Mouse (Mus musculus) kidney, embryonic 16.5 days (tissue): ENCODE measurements around the gene Fndc3b. TPM values are rescaled to one million over a fixed set of nuclear protein-coding genes. Genes with fewer than 3 reads are reported as not detected.

Experiments
- ATAC-seq: fragments of 200-750 bp; cut with Nextera tagmentation; 2 replicates; pipeline ENCODE4 v1.8.0; 2017; ENCODE audit warnings: moderate TSS enrichment; ENCODE audit not compliant: low FRiP score, low TSS enrichment
- H3K27ac ChIP-seq: fragments of 300-500 bp; sonication (generic); 2 replicates; pipeline ENCODE4 v1.5.1; 2014; ENCODE audit warnings: low read length
- H3K27me3 ChIP-seq: fragments of 300-500 bp; sonication (generic); 2 replicates; pipeline ENCODE4 v1.6.1; 2014; ENCODE audit warnings: low read length, control low read depth, mixed read lengths; ENCODE audit not compliant: insufficient read depth
- H3K36me3 ChIP-seq: fragments of 300-500 bp; sonication (generic); 2 replicates; pipeline ENCODE4 v1.6.1; 2014; ENCODE audit warnings: low read length, control low read depth, mixed read lengths; ENCODE audit not compliant: insufficient read depth
- H3K4me1 ChIP-seq: fragments of 300-500 bp; sonication (generic); 2 replicates; pipeline ENCODE4 v1.6.1; 2014; ENCODE audit warnings: low read length, control low read depth, mixed read lengths; ENCODE audit not compliant: insufficient read depth
- H3K4me2 ChIP-seq: fragments of 300-500 bp; sonication (generic); replicated peaks from 2 replicates; pipeline ENCODE4 v1.6.1; 2014; ENCODE audit warnings: low read depth, low read length
- H3K4me3 ChIP-seq: fragments of 300-500 bp; sonication (generic); 2 replicates; pipeline ENCODE4 v1.5.1; 2014; ENCODE audit warnings: mild to moderate bottlenecking, low read length
- H3K9ac ChIP-seq: fragments of 300-500 bp; sonication (generic); replicated peaks from 2 replicates; pipeline ENCODE4 v1.6.1; 2014; ENCODE audit warnings: low read length
- H3K9me3 ChIP-seq: fragments of 300-500 bp; sonication (generic); 2 replicates; pipeline ENCODE4 v1.6.1; 2016; ENCODE audit warnings: low read length, control low read depth
- WGBS: fragments of 180-500 bp; shearing (Covaris S2); extraction: QIAGEN DNeasy Blood & Tissue Kit; methylation state at CpG from one replicate; pipeline ENCODE4 v1.1.7; 2014; 5-methylcytosine and 5-hydroxymethylcytosine counted together
- polyA plus RNA-seq: library from polyadenylated mRNA; unstranded; fragments of >200 nt; fragmentation: Nextera tagmentation; extraction: Ambion mirVana; gene quantifications from 2 replicates; pipeline ENCODE4 v1.2.1, GENCODE M21; 2015

The Fndc3b gene
- polyA plus RNA-seq, 1 experiment from 2014 or later: 30.4 TPM

- WGBS: 70% methylated on average over 6 of the region's 6 CpGs
- Histone ChIP-seq H3K27me3 (no peaks in the 10 kb centered on the region), H3K4me2 (0 out of 2 replicates have a peak overlapping the region, but pooled peaks have one; percentile 11), H3K36me3 (no peaks in the 10 kb centered on the region), H3K9me3 (no peaks in the 10 kb centered on the region), H3K4me1 (peaks cover 57% of the 10 kb centered on the region), H3K27ac (peak overlapping the region; percentile 88), H3K4me3 (no peak overlapping the region), H3K9ac (no peak overlapping the region)
- ATAC-seq: peak; percentile 58
Observed at GRCm38 (mm10) chr3:27685134-27685533, 26.0 kb downstream of the Fndc3b start.

- H3K27me3 ChIP-seq: no peaks in the 10 kb centered on the region
- H3K4me2 ChIP-seq: no peak overlapping the region
- no peak overlapping the region for H3K9ac ChIP-seq
- no peak overlapping the region for H3K4me3 ChIP-seq
- H3K27ac ChIP-seq: no peak overlapping the region
- peaks cover 46% of the 10 kb centered on the region for H3K4me1 ChIP-seq
- peak; percentile 28; the same call in 1 of the 2 replicates for ATAC-seq
- 14% methylated on average over 4 of the region's 4 CpGs for WGBS
- H3K9me3 ChIP-seq: no peaks in the 10 kb centered on the region
- H3K36me3 ChIP-seq: no peaks in the 10 kb centered on the region
Observed at GRCm38 (mm10) chr3:27683374-27683773, 27.7 kb downstream of the Fndc3b start.

GRCm38 (mm10) chr3:27677574-27677973 lies 33.5 kb downstream of the Fndc3b start:
- no peak overlapping the region for H3K27ac ChIP-seq
- H3K4me3 ChIP-seq: no peak overlapping the region
- no peaks in the 10 kb centered on the region for H3K27me3 ChIP-seq
- no peaks in the 10 kb centered on the region for H3K36me3 ChIP-seq
- H3K4me1 ChIP-seq: peaks cover 18% of the 10 kb centered on the region
- H3K9me3 ChIP-seq: no peaks in the 10 kb centered on the region
- no peak for ATAC-seq
- 57% methylated on average over 6 of the region's 6 CpGs for WGBS
- H3K4me2 ChIP-seq: no peak overlapping the region
- H3K9ac ChIP-seq: no peak overlapping the region

- no peaks in the 10 kb centered on the region for H3K9me3 ChIP-seq
- 73% methylated on average over 7 of the region's 7 CpGs for WGBS
Observed at GRCm38 (mm10) chr3:27673660-27674059, 37.4 kb downstream of the Fndc3b start.

GRCm38 (mm10) chr3:27670416-27670815 lies 40.7 kb downstream of the Fndc3b start:
- H3K9ac ChIP-seq: no peak overlapping the region
- H3K4me2 ChIP-seq: no peak overlapping the region
- H3K27ac ChIP-seq: no peak overlapping the region
- no peaks in the 10 kb centered on the region for H3K27me3 ChIP-seq
- no peak for ATAC-seq
- 53% methylated on average over 12 of the region's 12 CpGs for WGBS
- no peaks in the 10 kb centered on the region for H3K9me3 ChIP-seq
- H3K36me3 ChIP-seq: no peaks in the 10 kb centered on the region
- H3K4me3 ChIP-seq: no peak overlapping the region
- H3K4me1 ChIP-seq: peaks cover 37% of the 10 kb centered on the region

More at GRCm38 (mm10) chr3:27673660-27674059, 37.4 kb downstream of the Fndc3b start:
- Histone ChIP-seq H3K27ac (no peak overlapping the region), H3K36me3 (no peaks in the 10 kb centered on the region), H3K27me3 (no peaks in the 10 kb centered on the region), H3K4me3 (no peak overlapping the region), H3K4me2 (no peak overlapping the region), H3K9ac (no peak overlapping the region), H3K4me1 (peaks cover 34% of the 10 kb centered on the region)
- no peak for ATAC-seq

- H3K4me1 ChIP-seq: peaks cover 34% of the 10 kb centered on the region
Observed at GRCm38 (mm10) chr3:27667280-27667679, 43.8 kb downstream of the Fndc3b start.

GRCm38 (mm10) chr3:27665338-27665737 lies 45.8 kb downstream of the Fndc3b start:
- Histone ChIP-seq H3K36me3 (no peaks in the 10 kb centered on the region), H3K4me3 (no peak overlapping the region), H3K27ac (peak overlapping the region; percentile 17; the same call in 1 of the 2 replicates), H3K9ac (no peak overlapping the region), H3K27me3 (no peaks in the 10 kb centered on the region), H3K4me1 (peaks cover 22% of the 10 kb centered on the region), H3K4me2 (no peak overlapping the region), H3K9me3 (no peaks in the 10 kb centered on the region)
- ATAC-seq: no peak
- WGBS: 14% methylated on average over 1 of the region's 1 CpGs

More at GRCm38 (mm10) chr3:27667280-27667679, 43.8 kb downstream of the Fndc3b start:
- Histone ChIP-seq H3K27ac (no peak overlapping the region), H3K36me3 (no peaks in the 10 kb centered on the region), H3K4me3 (no peak overlapping the region), H3K27me3 (no peaks in the 10 kb centered on the region), H3K4me2 (no peak overlapping the region), H3K9me3 (no peaks in the 10 kb centered on the region), H3K9ac (no peak overlapping the region)
- WGBS: 84% methylated on average over 4 of the region's 4 CpGs
- ATAC-seq: no peak

GRCm38 (mm10) chr3:27663221-27663620 lies 47.9 kb downstream of the Fndc3b start:
- 30% methylated on average over 5 of the region's 5 CpGs for WGBS
- no peak overlapping the region for H3K27ac ChIP-seq
- no peak overlapping the region for H3K4me2 ChIP-seq
- H3K9me3 ChIP-seq: no peaks in the 10 kb centered on the region
- H3K27me3 ChIP-seq: no peaks in the 10 kb centered on the region
- ATAC-seq: peak; percentile 17; the same call in 1 of the 2 replicates
- H3K4me1 ChIP-seq: peaks cover 21% of the 10 kb centered on the region
- no peaks in the 10 kb centered on the region for H3K36me3 ChIP-seq
- H3K9ac ChIP-seq: no peak overlapping the region
- H3K4me3 ChIP-seq: no peak overlapping the region

- H3K4me2 ChIP-seq: no peak overlapping the region
- no peaks in the 10 kb centered on the region for H3K27me3 ChIP-seq
- no peak overlapping the region for H3K27ac ChIP-seq
- H3K9me3 ChIP-seq: no peaks in the 10 kb centered on the region
- H3K9ac ChIP-seq: no peak overlapping the region
- H3K36me3 ChIP-seq: no peaks in the 10 kb centered on the region
- 73% methylated on average over 4 of the region's 4 CpGs for WGBS
- H3K4me3 ChIP-seq: no peak overlapping the region
- no peak for ATAC-seq
- peaks cover 15% of the 10 kb centered on the region for H3K4me1 ChIP-seq
Observed at GRCm38 (mm10) chr3:27658198-27658763, 52.8 kb downstream of the Fndc3b start.

- no peaks in the 10 kb centered on the region for H3K36me3 ChIP-seq
- H3K4me1 ChIP-seq: peaks cover 24% of the 10 kb centered on the region
- no peak overlapping the region for H3K4me2 ChIP-seq
- H3K27ac ChIP-seq: no peak overlapping the region
- no peaks in the 10 kb centered on the region for H3K9me3 ChIP-seq
- H3K9ac ChIP-seq: no peak overlapping the region
- no peak for ATAC-seq
- H3K4me3 ChIP-seq: no peak overlapping the region
- no peaks in the 10 kb centered on the region for H3K27me3 ChIP-seq
- 57% methylated on average over 7 of the region's 7 CpGs for WGBS
Observed at GRCm38 (mm10) chr3:27656764-27657390, 54.2 kb downstream of the Fndc3b start.
